Mouse (Mus musculus) spleen, postnatal 10 days (tissue): ENCODE data around the gene Etaa1.
"Not testable (repeated sequence)": the region's sequence is repeated elsewhere in the genome, so short reads cannot be mapped to it uniquely, and the experiment has no call there.

Experiments
- DNase-seq, 2 experiments: peaks; one replicate each; pipeline ENCODE4 v3.0.0; 2021 to 2022; ENCODE audit warnings: low spot score in 2 of 2

The Etaa1 gene

GRCm38 (mm10) chr11:17953231-17954134 lies at the start of gene Etaa1:
Etaa1 (minus strand) TSS chr11:17953875.
- peak; percentile 91 to 96 for DNase-seq

- DNase-seq, result no peak
Observed at GRCm38 (mm10) chr11:17994151-17994550, 40.5 kb upstream of the Etaa1 start.

- no peak for DNase-seq
Observed at GRCm38 (mm10) chr11:17992311-17992710, 38.6 kb upstream of the Etaa1 start.

GRCm38 (mm10) chr11:17983331-17983730 lies 29.7 kb upstream of the Etaa1 start:
- no peak for DNase-seq

- DNase-seq, result no peak
Observed at GRCm38 (mm10) chr11:17981246-17981645, 27.6 kb upstream of the Etaa1 start.

- no peak for DNase-seq
Observed at GRCm38 (mm10) chr11:17975581-17975980, 21.9 kb upstream of the Etaa1 start.

GRCm38 (mm10) chr11:17952791-17953190 lies 884 bp downstream of the Etaa1 start:
- no peak for DNase-seq

GRCm38 (mm10) chr11:17951336-17951735 lies 2.3 kb downstream of the Etaa1 start:
- DNase-seq, result no peak

GRCm38 (mm10) chr11:17939168-17939567 lies 14.5 kb downstream of the Etaa1 start:
- DNase-seq, result no peak

- no peak for DNase-seq
Observed at GRCm38 (mm10) chr11:17937931-17938330, 15.7 kb downstream of the Etaa1 start.

GRCm38 (mm10) chr11:17917905-17918304 lies 35.8 kb downstream of the Etaa1 start:
- no peak for DNase-seq

- DNase-seq, result no peak
Observed at GRCm38 (mm10) chr11:17917101-17917500, 36.6 kb downstream of the Etaa1 start.

- DNase-seq, result no peak
Observed at GRCm38 (mm10) chr11:17916486-17916885, 37.2 kb downstream of the Etaa1 start.

- DNase-seq, result not testable (repeated sequence)
Observed at GRCm38 (mm10) chr11:17900996-17901395, 52.7 kb downstream of the Etaa1 start.
